Mouse (Mus musculus): Measurements from ENCODE around the gene Nanos2.
A peak's percentile ranks its signal among the peaks of the same experiment; 100 is the strongest.

Nanos2 gene

GRCm38 (mm10) chr7:19017909-19018308, 30.7 kb downstream of the Nanos2 start:
- no peak for DNase-seq (ENCODE audit: low spot score in 2 of 2)

GRCm38 (mm10) chr7:19021048-19021447, 33.8 kb downstream of the Nanos2 start:
- no peak for DNase-seq (ENCODE audit: low spot score in 2 of 2)

GRCm38 (mm10) chr7:19022189-19022958, 35.2 kb downstream of the Nanos2 start:
- DNase-seq (ENCODE audit: low spot score in 2 of 2), result no peak

GRCm38 (mm10) chr7:19023357-19023814, 36.2 kb downstream of the Nanos2 start, which contains the start of gene Foxa3:
Gene Foxa3, minus strand, starts transcription at chr7:19023538.
- no peak for DNase-seq (ENCODE audit: low spot score in 2 of 2)

- DNase-seq (ENCODE audit: low spot score in 2 of 2), result peak; percentile 89 to 93
Observed at GRCm38 (mm10) chr7:19024096-19024506, 36.9 kb downstream of the Nanos2 start, which contains the start of gene Sympk. Gene Sympk, plus strand, starts transcription at chr7:19024377.

GRCm38 (mm10) chr7:19024581-19025255, 37.5 kb downstream of the Nanos2 start:
- DNase-seq (ENCODE audit: low spot score in 2 of 2), result no peak

GRCm38 (mm10) chr7:19028067-19028466, 40.9 kb downstream of the Nanos2 start:
- DNase-seq (ENCODE audit: low spot score in 2 of 2), result no peak

- no peak for DNase-seq (ENCODE audit: low spot score in 2 of 2)
Observed at GRCm38 (mm10) chr7:19029084-19029653, 42.0 kb downstream of the Nanos2 start.

- DNase-seq (ENCODE audit: low spot score in 2 of 2), result no peak
Observed at GRCm38 (mm10) chr7:19031641-19032040, 44.4 kb downstream of the Nanos2 start.
